Mouse (Mus musculus) liver, embryonic 14.5 days (tissue): ENCODE data around the gene Dpm1.

ENCODE experiments used
- CTCF ChIP-seq: IDR thresholded peaks from 2 replicates; pipeline ENCODE4 v1.5.1; 2016; ENCODE audit warnings: antibody characterized with exemption, low read depth, control low read depth
- EP300 ChIP-seq: IDR thresholded peaks from 2 replicates; pipeline ENCODE4 v1.6.1; 2016; ENCODE audit warnings: antibody characterized with exemption, low read depth

DNA sequence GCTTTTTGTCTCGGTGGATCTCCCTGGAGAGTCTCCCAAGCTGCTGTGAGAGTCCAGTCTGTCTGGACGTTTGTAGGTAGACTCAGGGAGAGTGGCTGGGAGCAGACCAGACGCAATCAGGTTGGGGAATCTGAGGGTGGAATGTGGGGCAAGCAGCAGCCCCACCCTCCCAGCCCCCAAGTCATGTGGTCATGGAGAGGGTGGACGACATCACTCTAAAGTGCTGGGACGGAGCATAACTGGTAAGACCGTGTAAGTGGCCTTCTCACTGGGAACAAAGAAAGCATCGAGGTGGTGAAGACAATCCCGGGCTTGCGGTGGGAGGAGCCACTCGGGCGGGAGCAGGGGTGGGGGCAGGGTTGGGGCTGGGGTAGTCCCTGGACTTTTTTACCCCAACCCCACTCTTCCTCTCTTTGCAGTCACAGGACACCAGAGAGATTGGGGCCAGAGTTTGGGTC lies 68.8 kb downstream of the Dpm1 start:
- no peak for TF ChIP-seq CTCF
- TF ChIP-seq EP300, result no peak
